Mouse (Mus musculus) cerebellum, adult 9-11 months (tissue): Measurements from ENCODE around the gene Cym.

Source experiments
- DNase-seq: peaks from one replicate; pipeline ENCODE4 v3.0.0; 2022

The Cym gene

DNA sequence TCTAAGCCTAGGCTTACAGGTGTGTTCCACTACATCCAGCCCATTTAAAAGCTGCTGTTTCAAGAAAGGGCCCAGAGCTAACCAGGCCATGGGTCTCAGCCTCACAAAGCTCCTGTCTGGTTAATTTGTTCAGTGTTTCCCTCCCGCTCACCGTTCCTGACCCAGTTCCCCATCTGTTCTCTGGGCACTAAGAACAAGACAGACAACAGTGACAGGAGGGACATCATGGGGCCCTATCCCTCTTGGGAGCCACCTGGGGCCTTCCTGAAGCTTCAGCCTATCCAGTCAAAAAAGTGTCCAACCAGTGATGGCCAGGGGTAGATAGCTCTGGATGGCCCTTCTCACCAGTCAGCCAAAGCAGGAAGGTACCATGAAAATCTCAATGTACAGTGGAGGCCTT is 58.8 kb downstream of the Cym start:
- DNase-seq: peak; percentile 88
